Mouse (Mus musculus): ENCODE measurements around the gene Cst12.
"Not testable (repeated sequence)": the region's sequence is repeated elsewhere in the genome, so short reads cannot be mapped to it uniquely, and the experiment has no call there.

The Cst12 gene

DNA sequence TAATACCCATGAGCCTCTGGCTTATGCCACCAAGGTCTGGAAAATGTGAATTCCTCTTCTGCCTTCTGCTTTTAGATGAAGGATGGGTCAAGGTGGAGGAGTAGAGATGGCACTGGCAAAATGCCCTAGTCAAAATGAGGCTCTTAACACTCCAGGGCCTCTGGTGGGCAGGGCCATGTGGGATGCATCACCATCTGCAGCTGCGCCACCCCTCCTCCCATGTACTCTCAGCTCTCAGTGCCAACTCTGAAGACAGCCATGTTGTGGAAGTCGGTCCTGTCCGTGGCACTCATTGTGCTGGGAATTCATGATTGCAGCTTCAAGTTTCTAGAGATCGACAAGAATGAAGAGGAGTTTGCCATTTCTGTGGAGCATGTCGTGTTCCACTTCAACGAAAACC is at the start of gene Cst12:
Gene Cst12 (plus strand): TSS at position 220 of the 400 bp plus-strand sequence.
- CTCF ChIA-PET = no interaction called here

DNA sequence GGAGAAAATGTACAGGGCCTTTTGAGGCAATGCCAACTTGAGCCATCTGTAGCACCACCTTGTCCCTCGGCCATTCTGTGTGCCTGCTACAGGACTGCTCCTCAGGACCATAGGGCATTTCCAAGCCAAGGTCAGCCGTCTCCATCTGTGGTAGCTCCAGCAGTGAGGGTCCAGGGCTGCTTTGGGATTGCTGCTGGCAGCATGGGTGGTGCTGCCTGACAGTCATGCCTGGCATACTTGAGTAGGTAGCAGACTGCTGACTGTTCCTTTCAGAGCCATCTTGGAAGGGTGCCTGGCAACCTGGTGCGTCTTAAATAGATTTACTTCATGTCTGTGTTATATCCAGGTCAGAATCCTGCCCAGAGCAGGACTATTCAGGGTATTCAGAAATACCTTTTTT is 46.2 kb upstream of the Cst12 start:
- CTCF ChIA-PET = no interaction called here

DNA sequence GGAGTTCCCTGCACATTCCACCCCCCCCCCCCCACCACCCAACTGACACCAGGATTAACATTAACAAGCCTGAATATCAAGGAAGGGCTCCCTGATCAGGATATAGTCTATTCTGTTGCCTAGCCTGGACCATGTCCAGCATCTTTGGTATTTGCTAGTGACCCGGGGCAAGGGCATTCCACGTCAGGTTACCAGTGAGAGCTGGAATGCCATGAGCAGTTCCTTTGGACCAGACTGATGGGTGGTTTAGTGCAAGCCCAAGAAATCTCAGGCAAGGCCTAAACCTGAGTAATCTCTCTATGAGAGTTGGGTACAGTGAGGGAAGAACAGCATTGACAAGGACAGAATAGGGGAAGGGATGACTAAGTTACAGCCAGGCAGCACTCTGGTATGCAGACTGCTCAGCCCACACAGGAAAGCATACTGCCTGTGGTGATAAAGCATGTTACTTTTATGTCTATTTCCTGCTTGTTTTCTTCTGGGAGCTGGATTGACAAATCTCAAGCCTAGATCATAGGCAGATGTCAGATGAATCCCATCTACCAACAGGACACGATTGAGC is 45.2 kb upstream of the Cst12 start:
- CTCF ChIA-PET = no interaction called here

DNA sequence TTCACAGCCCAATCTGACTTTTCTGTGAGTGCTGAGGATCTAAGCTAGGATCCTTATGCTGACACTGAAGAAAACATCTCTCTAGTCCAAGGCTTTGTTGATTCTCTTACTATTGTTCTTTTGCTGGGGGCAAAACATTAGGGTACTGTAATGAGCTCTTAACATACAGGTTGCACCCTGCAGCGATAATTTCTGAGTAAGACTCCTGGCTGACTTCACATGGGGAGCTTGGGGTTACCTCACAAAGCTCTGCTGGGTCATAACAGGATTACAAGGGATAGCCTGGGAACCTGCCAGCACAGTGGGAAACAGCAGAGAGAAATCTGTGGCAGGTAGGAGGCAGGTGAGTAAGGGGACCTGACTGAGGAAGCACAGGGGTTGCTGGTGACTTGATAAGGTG is 39.1 kb upstream of the Cst12 start, which contains the start of gene Cstl1:
Gene Cstl1 (plus strand): TSS at position 301 of the 400 bp plus-strand sequence.
- CTCF ChIA-PET = no interaction called here

DNA sequence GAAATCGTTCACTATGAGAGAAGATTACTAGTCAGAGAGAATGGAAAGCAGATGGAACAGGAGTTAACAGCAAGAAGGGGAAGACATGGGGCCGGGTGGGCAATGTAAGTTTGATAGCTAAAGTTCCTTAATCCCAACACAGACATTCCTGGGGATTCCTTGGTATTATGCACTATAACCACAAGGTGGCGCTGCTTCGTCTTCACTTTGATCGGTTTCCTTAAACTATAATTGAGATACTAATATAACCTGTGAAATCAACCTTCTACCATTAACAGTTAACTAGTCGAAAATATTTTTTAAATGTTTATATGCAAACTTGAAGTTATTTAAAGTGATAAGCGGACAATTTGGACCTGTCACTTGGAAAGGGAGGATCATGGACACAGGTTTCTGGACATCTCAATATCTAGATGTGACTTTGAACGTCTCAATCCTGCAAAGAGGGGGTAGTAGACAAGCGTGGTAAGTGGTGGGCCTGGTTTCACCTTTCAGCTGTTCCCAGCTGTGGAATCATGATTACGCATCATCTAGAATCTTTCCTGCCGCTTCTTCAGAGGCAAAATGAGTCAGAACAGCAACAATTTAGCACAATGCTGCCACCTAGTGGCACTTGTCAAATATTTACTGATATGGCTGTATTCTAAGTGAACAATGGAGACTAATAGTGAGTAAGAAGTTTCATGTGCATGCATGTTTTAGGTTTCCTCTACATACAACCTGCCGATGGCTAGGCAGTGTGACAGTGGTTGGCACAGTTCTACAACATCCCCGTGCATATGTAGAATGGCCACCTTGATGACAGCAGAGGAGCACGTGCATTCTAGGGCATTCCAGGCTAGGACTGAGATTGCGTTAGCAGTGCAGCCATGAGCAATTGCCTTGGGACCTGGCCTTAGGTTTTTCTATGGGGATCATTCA is 37.0 kb upstream of the Cst12 start:
- CTCF ChIA-PET = interaction anchor here (1.1 kb wide), 1 partner anchor 99 kb away, joined by 5 read pairs; no protein-coding TSS in a partner anchor

DNA sequence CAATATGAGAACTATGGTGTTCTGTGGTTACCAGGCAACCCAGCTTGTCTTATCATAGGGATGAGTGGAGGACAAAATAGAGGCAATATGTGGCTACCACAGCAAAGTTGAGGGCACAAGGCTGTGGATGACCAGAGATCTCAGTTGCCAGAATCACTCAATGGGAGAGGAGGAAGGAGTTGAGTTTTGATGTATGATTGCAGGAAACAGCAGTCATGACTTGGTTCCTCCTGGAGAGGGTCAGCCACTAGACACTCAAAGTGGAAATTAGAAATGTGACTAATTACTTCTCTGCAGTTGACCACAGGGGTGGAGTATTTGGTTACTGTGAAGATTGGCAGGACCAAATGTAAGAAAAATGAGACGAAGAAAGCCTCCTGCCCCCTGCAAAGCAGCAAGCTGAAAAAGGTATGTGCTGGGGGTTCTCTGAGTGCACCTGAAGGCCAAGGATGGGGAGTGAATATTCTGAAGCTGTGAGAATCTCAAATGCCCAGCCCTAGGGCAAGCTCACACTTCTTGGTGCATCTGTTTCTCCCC is 34.8 kb upstream of the Cst12 start:
- CTCF ChIA-PET = no interaction called here

DNA sequence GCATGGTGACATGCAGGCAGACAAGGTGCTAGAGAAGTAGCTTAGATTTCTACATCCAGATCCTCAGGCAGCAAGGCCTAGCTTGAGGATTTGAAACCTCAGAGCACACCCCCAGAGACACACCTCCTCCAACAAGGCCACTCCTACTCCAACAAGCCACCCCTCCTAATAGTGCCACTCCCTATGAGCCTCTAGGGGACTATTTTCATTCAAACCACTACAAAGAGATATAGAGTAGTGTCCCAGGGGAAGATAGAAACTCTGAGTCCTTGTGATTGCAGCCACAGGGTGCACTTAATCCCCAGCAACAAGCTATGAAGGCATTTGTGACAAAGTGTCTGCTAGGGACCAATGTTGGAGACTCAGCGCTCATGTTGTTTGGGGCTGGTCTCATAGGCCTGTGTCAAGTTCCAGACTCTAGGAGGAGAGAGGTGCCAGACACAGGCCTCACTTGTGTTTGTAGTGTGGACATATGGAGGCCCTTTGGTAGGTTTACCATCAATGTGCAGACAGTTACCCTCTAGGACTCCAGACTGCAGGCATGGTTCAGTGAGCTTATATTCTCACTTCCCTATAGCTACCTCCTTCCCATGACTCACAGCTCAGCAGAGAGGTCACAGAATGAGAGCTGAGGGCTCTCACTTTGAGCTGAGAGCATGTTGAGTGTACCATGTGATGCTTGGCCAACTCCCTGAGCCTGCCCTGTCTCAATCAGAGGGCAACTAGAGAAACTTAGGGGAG is 25.3 kb upstream of the Cst12 start:
- CTCF ChIA-PET = no interaction called here

DNA sequence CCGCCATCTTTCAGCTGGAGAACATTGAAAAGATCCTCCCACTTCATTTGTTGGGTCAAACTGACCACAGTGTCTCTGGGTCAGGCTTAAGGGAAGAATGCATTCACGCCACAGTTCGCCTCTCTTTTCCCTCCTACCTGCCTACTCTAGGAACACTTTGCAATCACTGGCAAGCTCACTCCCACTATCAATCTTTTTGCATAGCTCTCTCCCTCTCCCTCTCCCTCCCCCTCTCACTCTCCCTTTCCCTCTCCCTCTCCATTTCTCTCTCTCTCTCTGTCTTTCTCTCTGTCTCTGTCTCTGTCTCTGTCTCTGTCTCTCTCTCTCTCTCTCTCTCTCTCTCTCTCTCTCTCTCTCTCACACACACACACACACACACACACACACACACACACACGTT is 17.8 kb upstream of the Cst12 start, which contains the start of gene Cst11:
Gene Cst11 (minus strand): TSS at position 101 of the 400 bp plus-strand sequence.
- CTCF ChIA-PET = not testable (repeated sequence)

DNA sequence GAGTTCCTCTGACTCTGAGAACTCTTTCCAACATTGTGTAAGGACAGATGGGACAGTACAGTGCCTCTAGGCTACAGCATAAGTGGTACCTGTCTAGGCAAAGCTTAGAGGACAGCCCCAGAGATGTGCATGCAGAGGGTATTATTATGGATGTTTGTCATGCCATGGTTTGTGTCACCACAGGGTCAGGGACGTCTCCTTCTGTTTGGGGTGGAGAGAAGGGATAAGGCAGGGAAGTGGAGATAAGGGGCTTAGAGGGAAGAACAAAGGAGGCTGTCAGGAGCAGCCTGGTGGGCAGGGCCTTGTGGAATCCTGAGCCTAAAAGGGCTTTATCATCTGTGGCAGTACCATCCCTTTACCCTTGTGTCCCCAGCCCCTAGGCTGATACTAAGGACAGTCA is 7.5 kb upstream of the Cst12 start, which contains the start of gene 8030411F24Rik:
Gene 8030411F24Rik (plus strand): TSS at position 301 of the 400 bp plus-strand sequence.
- CTCF ChIA-PET = no interaction called here

DNA sequence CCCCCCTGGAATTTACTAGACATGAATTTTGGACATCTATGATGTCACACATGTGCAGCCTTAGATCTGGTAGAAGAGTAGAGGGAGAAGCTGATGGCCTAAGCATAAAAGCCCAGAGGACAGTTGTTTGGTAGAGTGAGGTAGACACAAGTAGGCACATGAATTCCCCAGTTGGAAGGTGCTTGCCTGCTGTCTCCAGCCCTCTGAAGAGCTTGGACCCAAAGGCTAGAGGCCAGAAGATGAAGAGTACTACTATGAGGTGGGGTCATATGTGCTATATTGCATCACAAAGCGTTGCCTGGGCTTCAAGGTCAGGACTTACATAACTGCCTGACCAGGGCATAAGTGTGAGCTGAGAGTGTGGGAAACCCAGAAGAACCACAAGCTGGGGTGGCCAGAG is 9.3 kb downstream of the Cst12 start, which contains the start of gene Cst8:
Gene Cst8 (plus strand): TSS at position 301 of the 400 bp plus-strand sequence.
- CTCF ChIA-PET = no interaction called here

DNA sequence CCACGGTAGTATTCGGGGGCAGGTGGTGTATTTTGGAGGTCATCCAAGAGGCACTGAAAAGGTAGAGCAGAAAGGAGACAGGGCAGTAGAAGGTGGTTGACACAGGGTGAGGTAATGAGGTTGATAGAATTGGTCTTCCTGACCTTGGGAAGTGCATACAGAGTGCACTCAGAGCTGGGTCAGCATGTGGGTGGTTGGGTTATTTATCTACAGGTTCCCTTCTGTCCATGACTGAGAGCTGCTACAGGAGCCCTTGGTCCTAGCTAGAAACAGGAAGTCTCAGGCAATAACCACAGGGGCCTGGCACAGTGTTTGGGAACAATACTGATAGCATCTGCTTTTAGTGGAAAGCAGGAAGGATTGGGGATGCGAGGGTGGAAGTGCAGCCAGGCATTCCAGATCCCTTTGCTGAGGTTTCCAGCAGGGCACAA is 12.3 kb downstream of the Cst12 start:
- CTCF ChIA-PET = no interaction called here

DNA sequence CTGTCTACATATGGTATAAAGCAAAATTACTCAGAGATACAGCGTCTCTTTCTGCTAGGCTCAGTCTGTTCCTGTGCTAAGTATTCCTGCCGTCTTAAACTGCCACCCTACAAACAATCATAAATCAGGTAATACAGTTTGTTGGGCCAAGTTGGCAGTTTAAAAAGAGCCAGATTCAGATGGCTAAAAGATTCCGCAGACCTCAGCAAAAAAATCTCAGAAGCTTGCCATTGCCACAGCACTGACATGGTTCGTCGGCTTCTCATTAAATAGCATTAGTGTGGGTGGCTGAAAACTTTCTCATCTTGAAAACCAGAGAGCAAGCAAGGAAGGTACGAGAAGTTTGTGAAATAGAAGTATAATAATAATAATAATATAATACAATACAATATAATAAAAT is 17.5 kb downstream of the Cst12 start:
- CTCF ChIA-PET = no interaction called here

DNA sequence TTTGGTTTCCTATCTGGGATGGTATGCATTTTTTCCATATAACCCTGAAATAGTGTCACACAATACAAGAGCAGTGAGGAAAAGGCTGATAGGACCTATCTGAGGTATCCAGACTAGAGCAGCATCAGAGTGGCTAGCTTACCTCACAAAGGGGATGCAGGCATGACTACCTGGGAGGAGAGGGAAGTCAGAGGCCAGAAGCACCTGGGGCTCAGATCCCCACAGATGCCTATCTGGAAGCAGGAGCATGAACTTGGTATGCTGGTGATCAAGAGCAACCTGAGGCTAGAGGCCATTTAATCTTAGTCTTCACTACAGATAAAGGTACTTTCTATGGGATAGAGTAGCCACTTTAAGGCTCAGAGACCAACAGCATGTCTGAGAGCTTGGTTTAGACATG is 30.7 kb downstream of the Cst12 start, which contains the start of gene Cst13:
Gene Cst13 (plus strand): TSS at position 173 of the 400 bp plus-strand sequence.
- CTCF ChIA-PET = no interaction called here

DNA sequence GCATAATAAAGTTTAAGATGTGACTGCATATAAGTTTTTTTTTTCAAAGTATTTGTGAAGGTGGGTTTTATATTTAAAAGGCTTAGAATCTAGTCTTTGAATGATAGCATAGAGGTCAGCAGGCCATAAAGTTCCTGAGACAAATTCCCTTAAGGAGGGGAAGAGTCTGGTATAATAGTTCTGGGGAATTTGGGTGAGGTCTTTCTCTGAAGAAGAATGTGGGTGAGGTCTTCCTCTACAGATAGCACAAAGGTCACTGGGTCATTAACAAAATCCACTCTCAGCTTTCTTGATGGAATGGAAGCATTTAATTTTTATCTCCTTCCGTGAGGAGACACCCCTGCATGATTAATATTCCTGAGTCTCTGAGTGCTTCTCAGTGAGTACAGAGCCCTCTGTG is 36.8 kb downstream of the Cst12 start:
- CTCF ChIA-PET = no interaction called here

DNA sequence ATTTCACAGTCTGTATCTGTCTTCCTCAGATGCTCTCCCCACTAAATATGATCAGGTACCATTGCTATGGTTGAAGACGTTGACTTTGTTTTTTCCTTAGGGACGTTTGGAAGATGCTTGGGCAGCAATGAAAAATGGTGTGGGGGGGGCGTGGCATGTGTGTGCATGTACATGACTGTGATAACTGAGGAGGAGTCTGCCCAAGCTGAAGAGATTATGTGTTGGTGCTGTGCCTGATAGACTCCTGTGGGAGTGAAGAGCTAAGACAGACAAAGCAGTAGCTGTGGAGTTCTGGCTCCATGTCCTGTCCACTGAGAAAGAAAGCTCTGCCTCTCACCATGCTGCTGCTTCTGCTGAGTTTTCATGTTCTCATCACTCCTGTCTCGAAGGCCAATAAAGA is 45.8 kb downstream of the Cst12 start, which contains the start of gene Cst9:
Gene Cst9 (plus strand): TSS at position 236 of the 400 bp plus-strand sequence.
- CTCF ChIA-PET = no interaction called here

DNA sequence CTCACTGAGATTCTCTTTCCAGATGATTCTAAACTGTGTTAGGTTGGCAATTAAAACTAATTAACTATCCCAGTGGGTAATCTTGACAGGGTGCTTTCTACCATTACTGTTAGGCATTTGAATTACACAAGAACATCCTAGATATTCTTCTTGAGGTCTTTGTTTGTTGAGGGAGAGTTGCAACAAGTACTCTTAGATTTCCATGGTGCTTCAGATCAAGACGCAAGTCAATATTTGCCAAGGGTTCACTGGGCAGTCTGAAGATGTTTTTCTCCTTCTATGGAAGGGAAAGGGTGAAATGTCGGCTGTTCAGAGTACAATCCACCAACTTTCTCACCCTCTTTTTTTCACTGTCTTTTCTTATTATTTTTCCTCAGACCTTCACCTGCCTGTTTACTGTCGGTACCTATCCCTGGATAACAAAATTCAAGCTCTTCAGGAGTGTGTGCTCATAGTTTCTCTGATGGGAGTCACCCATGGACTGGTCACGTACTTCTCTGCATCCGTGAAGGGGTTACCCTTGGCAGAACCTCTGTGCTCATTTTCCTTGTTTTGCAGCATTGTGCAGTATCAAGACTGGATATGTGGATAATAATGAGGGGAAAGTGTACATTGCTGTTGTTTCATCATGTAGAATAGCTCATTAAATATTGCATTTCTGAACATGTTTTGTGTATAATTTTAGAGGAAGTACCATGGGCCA is 49.1 kb downstream of the Cst12 start:
- CTCF ChIA-PET = no interaction called here

DNA sequence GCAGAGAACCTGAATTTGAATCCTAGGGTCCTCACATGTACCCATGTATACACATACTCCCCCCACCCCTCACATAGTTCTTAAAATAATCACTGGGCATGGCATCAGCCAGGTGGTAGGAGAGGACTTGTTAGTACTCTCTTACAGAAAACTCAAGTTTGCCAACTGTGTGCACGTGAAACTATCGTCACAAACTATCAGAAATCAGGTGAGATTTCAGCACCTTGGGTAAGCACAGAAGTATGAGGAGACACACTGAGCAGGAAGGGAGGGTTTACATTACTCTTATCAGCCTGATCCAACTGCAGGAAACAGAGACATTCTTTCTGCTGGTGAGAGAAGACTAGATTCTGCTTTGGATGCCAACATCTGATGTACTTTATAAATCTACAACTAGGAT is 50.1 kb downstream of the Cst12 start:
- CTCF ChIA-PET = no interaction called here
